Mouse (Mus musculus): ENCODE data around the gene Ush1c. TPM values are rescaled to one million over a fixed set of nuclear protein-coding genes. Genes with fewer than 3 reads are reported as not detected.
A peak's percentile ranks its signal among the peaks of the same experiment; 100 is the strongest.

Gene Ush1c
- polyA plus RNA-seq, 1 experiment from 2014 or later: 0.11 TPM

GRCm38 (mm10) chr7:46240091-46240490, 1.8 kb upstream of the Ush1c start:
- no peak overlapping the region for H3K9ac ChIP-seq
- no peaks in the 10 kb centered on the region for H3K4me1 ChIP-seq
- no peaks in the 10 kb centered on the region for H3K9me3 ChIP-seq (replicated peaks)
- WGBS (ENCODE audit: insufficient replicate concordance): 62% methylated on average over 4 of the region's 4 CpGs
- no peak overlapping the region for H3K4me2 ChIP-seq
- no peaks in the 10 kb centered on the region for H3K36me3 ChIP-seq
- H3K4me3 ChIP-seq: no peak overlapping the region
- no peak for ATAC-seq
- no peak overlapping the region for H3K27ac ChIP-seq
- H3K27me3 ChIP-seq (replicated peaks): peaks cover 10% of the 10 kb centered on the region; the same call in 1 of the 2 replicates

DNA sequence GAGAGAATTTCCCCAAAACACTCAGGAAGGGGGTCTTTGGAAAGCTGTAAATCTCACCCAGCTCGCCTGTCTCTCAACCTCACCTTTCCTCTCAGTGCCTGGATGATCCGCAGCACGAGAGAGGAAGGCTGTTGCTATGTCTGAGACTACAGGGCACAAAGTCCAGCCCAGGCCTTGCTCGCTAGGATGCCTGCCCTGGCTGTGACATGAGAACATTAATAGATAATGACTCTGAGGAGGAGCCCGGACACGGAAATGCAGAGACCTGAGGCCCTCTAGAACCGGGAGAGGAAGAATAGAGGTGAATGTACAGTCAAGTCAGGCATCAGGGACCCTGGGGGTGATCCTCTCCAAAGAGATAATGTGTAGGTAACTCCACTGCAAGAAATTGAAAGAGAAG, 1.1 kb downstream of the Ush1c start:
- no peak overlapping the region for H3K27ac ChIP-seq
- H3K36me3 ChIP-seq: no peaks in the 10 kb centered on the region
- no peak overlapping the region for H3K9ac ChIP-seq
- 61% methylated on average over 7 of the region's 7 CpGs for WGBS (ENCODE audit: insufficient replicate concordance)
- no peak overlapping the region for H3K4me2 ChIP-seq
- peaks cover 10% of the 10 kb centered on the region; the same call in 1 of the 2 replicates for H3K27me3 ChIP-seq (replicated peaks)
- H3K4me1 ChIP-seq: no peaks in the 10 kb centered on the region
- H3K4me3 ChIP-seq: no peak overlapping the region
- no peaks in the 10 kb centered on the region for H3K9me3 ChIP-seq (replicated peaks)
- ATAC-seq: no peak

DNA sequence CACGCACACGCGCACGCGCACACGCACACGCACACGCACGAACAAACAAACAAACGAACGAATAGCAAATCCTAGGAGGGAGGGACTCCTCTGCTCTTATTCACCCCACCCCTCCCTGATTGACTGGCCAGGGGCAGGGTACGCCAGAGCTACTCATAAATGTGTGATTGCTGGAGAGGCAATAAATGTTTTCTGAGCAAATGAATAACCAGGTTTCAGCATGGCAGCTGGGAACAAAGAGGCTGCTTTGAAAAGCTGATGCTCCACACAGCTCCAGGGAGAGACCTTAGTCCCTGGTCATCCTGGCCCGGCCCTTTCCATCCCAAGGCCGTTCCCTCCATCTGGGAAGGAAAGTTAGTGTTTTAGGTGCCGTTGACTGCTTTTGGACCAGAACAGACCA, 1.9 kb downstream of the Ush1c start:
- no peak for ATAC-seq
- Histone ChIP-seq H3K27me3 (replicated peaks) (peaks cover 10% of the 10 kb centered on the region; the same call in 1 of the 2 replicates), H3K9ac (no peak overlapping the region), H3K4me1 (no peaks in the 10 kb centered on the region), H3K4me3 (no peak overlapping the region), H3K36me3 (no peaks in the 10 kb centered on the region), H3K4me2 (no peak overlapping the region), H3K27ac (no peak overlapping the region), H3K9me3 (replicated peaks) (no peaks in the 10 kb centered on the region)
- WGBS (ENCODE audit: insufficient replicate concordance): 67% methylated on average over 15 of the region's 15 CpGs

GRCm38 (mm10) chr7:46235948-46236347, 2.4 kb downstream of the Ush1c start:
- Histone ChIP-seq H3K36me3 (no peaks in the 10 kb centered on the region), H3K9me3 (replicated peaks) (no peaks in the 10 kb centered on the region), H3K4me3 (no peak overlapping the region), H3K4me1 (no peaks in the 10 kb centered on the region), H3K4me2 (no peak overlapping the region), H3K27me3 (replicated peaks) (peaks cover 10% of the 10 kb centered on the region; the same call in 1 of the 2 replicates), H3K9ac (no peak overlapping the region), H3K27ac (no peak overlapping the region)
- WGBS (ENCODE audit: insufficient replicate concordance): 45% methylated on average over 18 of the region's 18 CpGs
- ATAC-seq: no peak

GRCm38 (mm10) chr7:46226936-46227335, 11.4 kb downstream of the Ush1c start:
- H3K4me3 ChIP-seq: no peak overlapping the region
- H3K36me3 ChIP-seq: no peaks in the 10 kb centered on the region
- no peaks in the 10 kb centered on the region for H3K4me1 ChIP-seq
- no peak overlapping the region for H3K27ac ChIP-seq
- WGBS (ENCODE audit: insufficient replicate concordance): 66% methylated on average over 4 of the region's 4 CpGs
- ATAC-seq: no peak
- H3K4me2 ChIP-seq: no peak overlapping the region
- H3K27me3 ChIP-seq (replicated peaks): 0 out of 2 replicates have a peak, but pooled peaks cover 3% of the 10 kb centered on the region
- no peaks in the 10 kb centered on the region for H3K9me3 ChIP-seq (replicated peaks)
- H3K9ac ChIP-seq: no peak overlapping the region

- Histone ChIP-seq H3K27ac (no peak overlapping the region), H3K27me3 (replicated peaks) (0 out of 2 replicates have a peak, but pooled peaks cover 3% of the 10 kb centered on the region), H3K4me1 (no peaks in the 10 kb centered on the region), H3K9ac (no peak overlapping the region), H3K36me3 (no peaks in the 10 kb centered on the region), H3K9me3 (replicated peaks) (no peaks in the 10 kb centered on the region), H3K4me2 (no peak overlapping the region), H3K4me3 (no peak overlapping the region)
- WGBS (ENCODE audit: insufficient replicate concordance): 21% methylated on average over 7 of the region's 7 CpGs
- ATAC-seq: no peak
These were observed 12.1 kb downstream of the Ush1c start for GRCm38 (mm10) chr7:46226253-46226652.

DNA sequence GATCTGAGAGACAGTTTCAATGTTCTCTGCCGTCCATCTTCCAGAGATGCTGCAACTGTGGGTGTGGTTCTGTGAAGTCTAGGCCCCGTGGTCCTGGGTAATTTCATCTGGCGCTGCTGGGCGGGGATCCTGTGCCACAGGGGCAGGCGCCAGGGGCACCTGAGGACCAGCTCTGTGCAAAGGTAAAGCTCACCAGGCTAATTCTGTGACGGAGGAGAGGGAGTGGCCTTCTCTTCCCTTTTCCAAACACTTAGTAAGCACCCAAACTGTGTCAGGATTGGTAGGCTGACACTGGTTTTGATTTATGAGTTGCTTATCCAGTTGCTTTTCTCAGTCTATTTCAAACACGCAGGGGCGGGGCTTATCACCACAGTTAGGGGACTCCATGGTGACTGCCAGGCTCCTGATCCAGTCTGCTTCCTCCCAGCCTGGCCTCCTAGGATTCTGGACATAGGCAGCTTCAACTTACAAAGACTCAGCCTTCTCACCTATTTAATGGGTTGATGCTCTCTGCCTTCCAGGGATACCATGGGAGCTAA, 17.6 kb downstream of the Ush1c start:
- Histone ChIP-seq H3K4me1 (peaks cover 5% of the 10 kb centered on the region), H3K9ac (no peak overlapping the region), H3K4me2 (no peak overlapping the region), H3K36me3 (no peaks in the 10 kb centered on the region), H3K27me3 (replicated peaks) (peaks cover 33% of the 10 kb centered on the region), H3K4me3 (no peak overlapping the region), H3K9me3 (replicated peaks) (no peaks in the 10 kb centered on the region), H3K27ac (no peak overlapping the region)
- no peak for ATAC-seq
- 51% methylated on average over 8 of the region's 8 CpGs for WGBS (ENCODE audit: insufficient replicate concordance)

DNA sequence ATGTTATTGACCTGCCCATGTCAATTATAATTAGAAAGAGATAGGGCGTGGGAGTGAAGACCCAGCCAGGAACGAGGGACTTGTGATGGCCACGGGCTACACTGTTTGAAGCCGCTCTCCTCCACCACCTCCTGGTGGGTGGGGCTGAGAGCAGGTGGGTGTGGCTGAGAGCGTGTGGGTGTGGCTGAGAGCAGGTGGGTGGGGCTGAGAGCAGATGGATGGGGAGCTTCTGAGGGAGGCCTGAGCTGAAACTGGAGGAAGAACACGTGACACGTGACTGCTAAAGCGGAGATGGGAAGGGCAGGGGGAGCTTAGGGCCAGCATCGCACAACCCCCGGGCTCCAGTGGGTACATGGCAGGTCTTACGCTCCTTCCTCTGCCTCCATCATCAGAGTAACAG, 19.9 kb downstream of the Ush1c start:
- Histone ChIP-seq H3K9me3 (replicated peaks) (no peaks in the 10 kb centered on the region), H3K36me3 (no peaks in the 10 kb centered on the region), H3K27ac (no peak overlapping the region), H3K4me1 (peaks cover 5% of the 10 kb centered on the region), H3K4me3 (no peak overlapping the region), H3K27me3 (replicated peaks) (peaks cover 33% of the 10 kb centered on the region), H3K4me2 (no peak overlapping the region), H3K9ac (no peak overlapping the region)
- 16% methylated on average over 11 of the region's 11 CpGs for WGBS (ENCODE audit: insufficient replicate concordance)
- peak; percentile 54; the same call in 1 of the 2 replicates for ATAC-seq

DNA sequence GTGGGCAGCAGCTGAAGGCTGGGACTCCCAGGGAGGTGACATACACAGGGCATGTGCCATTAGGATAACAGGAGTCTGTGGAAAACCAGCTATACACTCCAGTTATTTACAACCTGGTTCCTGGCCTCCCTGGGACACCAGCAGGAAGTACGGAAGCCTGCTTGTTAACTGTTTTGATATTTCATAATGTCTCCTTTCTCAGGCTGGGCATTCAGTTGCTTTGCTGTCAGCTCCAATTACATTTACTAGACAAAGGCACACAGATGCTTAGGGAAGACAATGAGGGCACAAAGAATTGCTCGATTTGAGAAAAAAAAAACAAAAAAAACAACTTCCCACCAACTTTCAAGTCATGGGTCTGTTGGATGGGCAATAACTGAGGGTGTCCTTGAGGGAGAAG, 21.8 kb downstream of the Ush1c start:
- Histone ChIP-seq H3K36me3 (no peaks in the 10 kb centered on the region), H3K4me3 (no peak overlapping the region), H3K4me2 (no peak overlapping the region), H3K9me3 (replicated peaks) (no peaks in the 10 kb centered on the region), H3K27ac (no peak overlapping the region), H3K4me1 (peaks cover 5% of the 10 kb centered on the region), H3K27me3 (replicated peaks) (peaks cover 30% of the 10 kb centered on the region), H3K9ac (no peak overlapping the region)
- ATAC-seq: no peak
- WGBS (ENCODE audit: insufficient replicate concordance): 59% methylated on average over 2 of the region's 2 CpGs

DNA sequence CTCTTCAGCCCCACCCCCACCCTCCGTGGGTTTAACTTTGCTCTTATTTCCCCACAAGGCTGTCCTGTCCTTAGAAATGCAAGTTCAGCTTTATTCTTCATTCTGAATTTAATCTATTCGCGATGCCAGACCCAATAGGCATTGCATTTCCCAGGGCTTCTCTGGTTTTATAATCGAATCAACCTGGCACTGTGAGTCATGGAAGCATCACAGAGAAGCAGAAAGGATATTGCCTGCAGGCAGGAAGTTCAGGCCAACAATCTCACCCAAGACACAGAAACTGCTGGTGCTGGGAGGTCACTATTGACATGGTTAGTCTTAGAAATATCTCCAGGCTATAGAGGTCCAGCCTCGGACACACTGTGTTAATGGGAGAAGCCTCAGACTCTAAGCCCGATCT, 28.0 kb downstream of the Ush1c start:
- no peak for ATAC-seq
- no peak overlapping the region for H3K4me2 ChIP-seq
- no peak overlapping the region for H3K9ac ChIP-seq
- no peaks in the 10 kb centered on the region for H3K27me3 ChIP-seq (replicated peaks)
- WGBS (ENCODE audit: insufficient replicate concordance): 58% methylated on average over 6 of the region's 6 CpGs
- H3K4me1 ChIP-seq: no peaks in the 10 kb centered on the region
- no peaks in the 10 kb centered on the region for H3K9me3 ChIP-seq (replicated peaks)
- H3K36me3 ChIP-seq: no peaks in the 10 kb centered on the region
- no peak overlapping the region for H3K27ac ChIP-seq
- H3K4me3 ChIP-seq: no peak overlapping the region

DNA sequence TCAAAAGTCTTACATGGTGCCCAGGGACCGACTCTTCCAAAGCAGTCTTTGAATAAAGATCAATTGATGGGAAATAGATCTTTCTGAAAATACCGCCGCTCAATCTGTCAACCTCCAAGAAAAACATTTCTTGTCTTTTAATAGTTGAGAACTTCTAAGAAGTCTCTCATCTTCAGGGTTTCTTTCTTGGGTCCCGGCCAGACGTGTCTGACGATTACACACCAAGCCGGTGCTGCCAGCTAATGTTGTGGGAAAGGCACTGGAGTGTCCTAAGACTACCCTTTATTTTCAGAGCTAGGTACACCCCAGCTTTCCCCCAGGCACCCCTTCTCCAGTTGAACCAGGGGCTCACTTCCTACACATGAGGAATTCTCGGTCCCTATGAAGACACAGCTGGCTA, 30.2 kb downstream of the Ush1c start:
- no peaks in the 10 kb centered on the region for H3K4me1 ChIP-seq
- no peak overlapping the region for H3K27ac ChIP-seq
- no peak for ATAC-seq
- H3K4me2 ChIP-seq: no peak overlapping the region
- no peaks in the 10 kb centered on the region for H3K36me3 ChIP-seq
- WGBS (ENCODE audit: insufficient replicate concordance): 72% methylated on average over 8 of the region's 8 CpGs
- no peaks in the 10 kb centered on the region for H3K9me3 ChIP-seq (replicated peaks)
- H3K4me3 ChIP-seq: no peak overlapping the region
- H3K27me3 ChIP-seq (replicated peaks): no peaks in the 10 kb centered on the region
- H3K9ac ChIP-seq: no peak overlapping the region

- ATAC-seq: no peak
- Histone ChIP-seq H3K27ac (no peak overlapping the region), H3K27me3 (replicated peaks) (no peaks in the 10 kb centered on the region), H3K36me3 (no peaks in the 10 kb centered on the region), H3K9ac (no peak overlapping the region), H3K9me3 (replicated peaks) (no peaks in the 10 kb centered on the region), H3K4me2 (no peak overlapping the region), H3K4me3 (no peak overlapping the region), H3K4me1 (no peaks in the 10 kb centered on the region)
- 54% methylated on average over 6 of the region's 6 CpGs for WGBS (ENCODE audit: insufficient replicate concordance)
These were observed 33.5 kb downstream of the Ush1c start for GRCm38 (mm10) chr7:46204775-46205174.

DNA sequence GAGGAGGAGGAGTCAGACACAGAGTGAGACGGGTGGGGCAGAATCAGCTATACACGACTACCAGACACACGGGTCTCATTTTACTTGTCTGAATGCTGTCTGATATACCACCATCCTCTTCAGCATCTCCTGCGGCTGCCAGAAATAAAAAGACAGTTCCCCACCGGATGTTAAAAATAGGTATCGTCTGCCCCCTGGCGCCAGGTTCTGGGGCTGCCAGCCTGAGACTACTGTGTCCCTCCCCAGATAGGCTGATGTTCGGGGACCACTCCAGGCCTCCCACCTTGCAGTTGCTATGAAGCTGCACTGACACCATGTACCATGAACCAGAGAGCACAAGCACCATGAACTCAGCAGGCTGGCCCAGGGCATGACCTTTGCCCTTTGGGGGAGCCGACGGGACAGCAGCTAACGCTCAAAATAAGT, 34.2 kb downstream of the Ush1c start:
- no peak overlapping the region for H3K4me3 ChIP-seq
- H3K27ac ChIP-seq: no peak overlapping the region
- H3K4me1 ChIP-seq: no peaks in the 10 kb centered on the region
- H3K4me2 ChIP-seq: no peak overlapping the region
- 47% methylated on average over 11 of the region's 11 CpGs for WGBS (ENCODE audit: insufficient replicate concordance)
- no peak overlapping the region for H3K9ac ChIP-seq
- ATAC-seq: no peak
- no peaks in the 10 kb centered on the region for H3K36me3 ChIP-seq
- peaks cover 4% of the 10 kb centered on the region; the same call in 1 of the 2 replicates for H3K27me3 ChIP-seq (replicated peaks)
- no peaks in the 10 kb centered on the region for H3K9me3 ChIP-seq (replicated peaks)

Data from liver, embryonic 12.5 days (tissue).